Mouse (Mus musculus): ENCODE results near the gene Stambp. TPM values are rescaled to one million over a fixed set of nuclear protein-coding genes. Genes with fewer than 3 reads are reported as not detected.

Gene Stambp
- polyA plus RNA-seq, 1 experiment from 2014 or later, result 18.4 TPM

DNA sequence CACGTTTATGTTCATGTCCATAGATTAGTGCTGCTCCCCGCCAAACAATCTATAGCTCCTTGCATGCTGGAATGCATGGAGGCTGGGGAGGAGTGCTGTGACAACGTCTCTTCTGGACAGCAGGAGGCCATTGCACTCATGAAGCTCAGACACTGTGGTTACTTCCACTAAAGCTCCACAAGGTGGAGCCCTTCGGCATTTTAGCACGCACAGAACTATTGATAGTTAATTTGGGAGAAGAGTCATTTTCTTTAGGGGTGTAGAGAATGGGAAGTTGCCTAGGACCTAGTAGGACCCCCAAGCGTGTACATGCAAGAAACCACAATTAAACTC is 10.4 kb upstream of the Stambp start:
- DNase-seq (ENCODE audit: low spot score) (peak; percentile 55), ATAC-seq (ENCODE audit: insufficient number of reproducible peaks, low FRiP score, low TSS enrichment, low read depth) (no peak)
- H3K27me3 ChIP-seq (ENCODE audit: control insufficient read depth, insufficient read depth, low read length), result no peaks in the 10 kb centered on the region
- no peaks in the 10 kb centered on the region for H3K9me3 ChIP-seq (ENCODE audit: control insufficient read depth, low read length)
- no peak overlapping the region for H3K9ac ChIP-seq (ENCODE audit: low read length)
- H3K4me2 ChIP-seq (ENCODE audit: low read depth, severe bottlenecking), result no peak overlapping the region
- no peak overlapping the region for H3K4me3 ChIP-seq (ENCODE audit: low read depth, low read length)
- H3K36me3 ChIP-seq (ENCODE audit: control insufficient read depth, insufficient read depth, low read length), result no peaks in the 10 kb centered on the region
- H3K4me1 ChIP-seq (ENCODE audit: control insufficient read depth, insufficient read depth, low read length), result no peaks in the 10 kb centered on the region
- H3K27ac ChIP-seq (replicated peaks; ENCODE audit: low read depth, low read length), result no peak overlapping the region
- under 1% methylated on average over 6 of the region's 6 CpGs for WGBS

DNA sequence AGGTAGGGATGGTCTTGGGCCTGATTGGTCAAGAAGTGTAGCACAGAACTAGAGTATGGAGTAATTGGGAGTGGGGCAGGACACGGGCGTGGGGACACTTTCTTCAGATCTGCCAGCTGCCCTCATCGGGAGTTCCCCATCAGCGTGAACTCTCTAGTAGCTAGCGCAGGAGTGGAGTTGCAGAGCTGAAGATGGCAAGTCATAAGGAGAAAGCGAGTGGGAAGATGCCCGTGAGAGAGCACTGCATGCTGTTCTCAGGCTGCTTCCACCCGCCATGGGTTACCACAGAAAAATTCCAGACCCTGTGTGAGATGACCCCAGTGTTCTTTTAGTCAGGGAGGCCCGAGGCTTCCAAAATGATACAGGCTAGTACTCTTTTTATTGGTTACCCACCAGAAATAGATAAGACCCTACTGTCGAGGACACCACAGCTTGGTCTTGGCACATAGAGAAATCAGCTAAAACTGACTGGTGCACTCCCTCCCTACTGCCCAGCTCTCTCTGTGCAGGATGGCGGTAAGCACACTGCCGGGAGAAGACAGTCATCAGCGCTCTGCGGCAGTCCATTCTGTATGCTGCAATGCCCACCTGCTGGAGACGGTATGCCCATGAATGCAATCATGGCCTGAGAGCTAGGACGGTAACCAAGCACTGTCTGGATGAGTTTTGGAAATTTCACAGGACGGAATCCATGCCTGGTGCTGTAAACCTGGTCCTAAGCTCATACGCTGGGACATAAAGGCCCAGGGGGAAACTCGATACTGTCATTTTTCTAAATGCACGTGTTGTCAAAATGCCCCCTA is 9.8 kb upstream of the Stambp start:
- Histone ChIP-seq H3K4me3 (ENCODE audit: low read depth, low read length) (no peak overlapping the region), H3K27me3 (ENCODE audit: control insufficient read depth, insufficient read depth, low read length) (no peaks in the 10 kb centered on the region), H3K27ac (replicated peaks; ENCODE audit: low read depth, low read length) (no peak overlapping the region), H3K36me3 (ENCODE audit: control insufficient read depth, insufficient read depth, low read length) (no peaks in the 10 kb centered on the region), H3K4me1 (ENCODE audit: control insufficient read depth, insufficient read depth, low read length) (no peaks in the 10 kb centered on the region), H3K4me2 (ENCODE audit: low read depth, severe bottlenecking) (no peak overlapping the region), H3K9me3 (ENCODE audit: control insufficient read depth, low read length) (no peaks in the 10 kb centered on the region), H3K9ac (ENCODE audit: low read length) (no peak overlapping the region)
- WGBS, result 45% methylated on average over 20 of the region's 20 CpGs
- no peak for DNase-seq (ENCODE audit: low spot score)
- no peak for ATAC-seq (ENCODE audit: insufficient number of reproducible peaks, low FRiP score, low TSS enrichment, low read depth)

DNA sequence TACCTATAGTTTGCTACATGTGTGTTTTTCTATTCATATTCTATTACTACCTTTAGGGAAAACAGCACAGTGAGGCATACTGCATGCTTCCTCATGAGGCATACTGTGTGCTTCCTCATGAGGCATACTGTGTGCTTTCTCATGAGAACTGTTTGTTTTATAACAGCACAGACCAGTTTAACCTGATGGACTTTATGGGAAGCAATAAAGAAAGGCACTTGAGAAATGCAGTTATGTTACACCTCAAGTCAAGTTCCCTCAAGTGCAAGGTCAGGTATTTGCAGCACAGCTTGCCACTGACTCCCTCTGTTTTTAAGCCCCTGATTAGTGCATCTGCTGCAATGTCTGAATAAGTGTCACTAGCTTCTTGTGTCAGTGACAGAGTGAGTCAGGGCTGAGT is 5.0 kb upstream of the Stambp start:
- no peak overlapping the region for H3K27ac ChIP-seq (replicated peaks; ENCODE audit: low read depth, low read length)
- no peak overlapping the region for H3K9ac ChIP-seq (ENCODE audit: low read length)
- DNase-seq (ENCODE audit: low spot score) (no peak), ATAC-seq (ENCODE audit: insufficient number of reproducible peaks, low FRiP score, low TSS enrichment, low read depth) (no peak)
- no peaks in the 10 kb centered on the region for H3K4me1 ChIP-seq (ENCODE audit: control insufficient read depth, insufficient read depth, low read length)
- H3K27me3 ChIP-seq (ENCODE audit: control insufficient read depth, insufficient read depth, low read length), result no peaks in the 10 kb centered on the region
- H3K36me3 ChIP-seq (ENCODE audit: control insufficient read depth, insufficient read depth, low read length), result no peaks in the 10 kb centered on the region
- no peak overlapping the region for H3K4me2 ChIP-seq (ENCODE audit: low read depth, severe bottlenecking)
- no peaks in the 10 kb centered on the region for H3K9me3 ChIP-seq (ENCODE audit: control insufficient read depth, low read length)
- no peak overlapping the region for H3K4me3 ChIP-seq (ENCODE audit: low read depth, low read length)

DNA sequence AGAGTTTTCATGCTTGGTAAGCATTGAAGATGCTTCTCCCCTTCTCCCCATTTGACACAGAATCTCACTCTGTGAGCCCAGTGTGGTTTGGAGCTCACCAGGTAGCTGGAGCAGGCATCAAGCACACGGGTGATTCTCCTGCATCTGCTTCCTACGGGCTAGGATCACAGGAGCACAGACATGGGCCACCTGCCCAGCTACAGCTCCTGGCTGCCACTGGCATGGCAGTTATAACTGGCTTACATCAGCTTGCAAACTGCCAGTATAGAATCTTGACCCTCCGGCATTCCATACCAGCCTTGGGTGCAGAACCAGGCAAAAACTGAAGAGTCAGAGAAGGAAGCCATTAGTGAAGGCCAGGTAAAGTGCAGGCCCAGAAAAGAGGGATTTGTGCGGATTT is 3.1 kb upstream of the Stambp start:
- no peak overlapping the region for H3K9ac ChIP-seq (ENCODE audit: low read length)
- ATAC-seq (ENCODE audit: insufficient number of reproducible peaks, low FRiP score, low TSS enrichment, low read depth) (no peak), DNase-seq (ENCODE audit: low spot score) (no peak)
- no peak overlapping the region for H3K27ac ChIP-seq (replicated peaks; ENCODE audit: low read depth, low read length)
- H3K27me3 ChIP-seq (ENCODE audit: control insufficient read depth, insufficient read depth, low read length), result no peaks in the 10 kb centered on the region
- peaks cover 6% of the 10 kb centered on the region for H3K4me1 ChIP-seq (ENCODE audit: control insufficient read depth, insufficient read depth, low read length)
- no peaks in the 10 kb centered on the region for H3K9me3 ChIP-seq (ENCODE audit: control insufficient read depth, low read length)
- H3K36me3 ChIP-seq (ENCODE audit: control insufficient read depth, insufficient read depth, low read length), result no peaks in the 10 kb centered on the region
- 74% methylated on average over 4 of the region's 4 CpGs for WGBS
- H3K4me3 ChIP-seq (ENCODE audit: low read depth, low read length), result no peak overlapping the region
- H3K4me2 ChIP-seq (ENCODE audit: low read depth, severe bottlenecking), result no peak overlapping the region

DNA sequence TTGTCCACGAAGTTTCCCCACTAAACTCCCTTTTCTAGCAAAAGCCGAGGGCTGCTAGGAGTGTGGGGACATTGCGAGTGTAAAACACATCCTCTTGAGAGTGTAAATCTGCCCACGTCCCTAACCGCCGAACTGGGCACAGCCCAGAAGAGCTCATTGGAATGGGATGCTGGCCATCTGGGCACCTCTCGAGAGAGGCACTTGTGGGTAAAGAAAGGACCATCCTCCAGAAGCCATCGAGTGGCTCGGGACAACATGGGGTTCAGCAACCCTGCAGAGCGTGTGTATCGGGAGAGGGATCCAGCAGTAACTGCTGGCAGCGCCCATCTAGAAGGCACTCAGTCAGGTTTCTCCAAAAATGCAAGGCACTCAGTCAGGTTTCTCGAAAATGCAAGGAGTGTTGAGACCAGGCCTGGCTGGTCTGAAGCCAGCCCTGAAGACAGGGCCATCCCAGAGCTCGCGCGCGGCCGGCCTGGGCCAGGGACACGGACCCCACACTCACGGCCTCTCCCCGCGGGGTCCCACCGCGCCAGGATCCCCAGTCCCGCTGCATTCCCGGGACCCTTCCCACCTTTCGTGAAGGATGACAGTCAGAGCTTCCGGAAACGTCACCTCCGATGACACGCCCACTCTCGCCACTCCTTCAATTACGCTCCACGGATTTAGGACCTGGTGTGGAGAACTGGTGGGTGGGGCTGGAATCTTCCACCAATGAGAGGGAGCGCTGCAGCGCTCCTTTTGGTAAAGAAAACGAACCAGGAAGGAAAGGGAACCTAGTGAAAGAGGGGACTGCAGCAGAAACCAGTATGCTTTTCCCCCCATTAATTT is 475 bp downstream of the Stambp start:
- ATAC-seq (ENCODE audit: insufficient number of reproducible peaks, low FRiP score, low TSS enrichment, low read depth) (peak; percentile 93), DNase-seq (ENCODE audit: low spot score) (peak; percentile 88)
- H3K4me3 ChIP-seq (ENCODE audit: low read depth, low read length), result peak overlapping the region; percentile 87
- no peak overlapping the region for H3K27ac ChIP-seq (replicated peaks; ENCODE audit: low read depth, low read length)
- 5% methylated on average over 37 of the region's 37 CpGs for WGBS
- H3K4me1 ChIP-seq (ENCODE audit: control insufficient read depth, insufficient read depth, low read length), result peaks cover 6% of the 10 kb centered on the region
- no peaks in the 10 kb centered on the region for H3K9me3 ChIP-seq (ENCODE audit: control insufficient read depth, low read length)
- peak overlapping the region; percentile 58 for H3K9ac ChIP-seq (ENCODE audit: low read length)
- peak overlapping the region; percentile 54 for H3K4me2 ChIP-seq (ENCODE audit: low read depth, severe bottlenecking)
- H3K36me3 ChIP-seq (ENCODE audit: control insufficient read depth, insufficient read depth, low read length), result no peaks in the 10 kb centered on the region
- H3K27me3 ChIP-seq (ENCODE audit: control insufficient read depth, insufficient read depth, low read length), result no peaks in the 10 kb centered on the region

DNA sequence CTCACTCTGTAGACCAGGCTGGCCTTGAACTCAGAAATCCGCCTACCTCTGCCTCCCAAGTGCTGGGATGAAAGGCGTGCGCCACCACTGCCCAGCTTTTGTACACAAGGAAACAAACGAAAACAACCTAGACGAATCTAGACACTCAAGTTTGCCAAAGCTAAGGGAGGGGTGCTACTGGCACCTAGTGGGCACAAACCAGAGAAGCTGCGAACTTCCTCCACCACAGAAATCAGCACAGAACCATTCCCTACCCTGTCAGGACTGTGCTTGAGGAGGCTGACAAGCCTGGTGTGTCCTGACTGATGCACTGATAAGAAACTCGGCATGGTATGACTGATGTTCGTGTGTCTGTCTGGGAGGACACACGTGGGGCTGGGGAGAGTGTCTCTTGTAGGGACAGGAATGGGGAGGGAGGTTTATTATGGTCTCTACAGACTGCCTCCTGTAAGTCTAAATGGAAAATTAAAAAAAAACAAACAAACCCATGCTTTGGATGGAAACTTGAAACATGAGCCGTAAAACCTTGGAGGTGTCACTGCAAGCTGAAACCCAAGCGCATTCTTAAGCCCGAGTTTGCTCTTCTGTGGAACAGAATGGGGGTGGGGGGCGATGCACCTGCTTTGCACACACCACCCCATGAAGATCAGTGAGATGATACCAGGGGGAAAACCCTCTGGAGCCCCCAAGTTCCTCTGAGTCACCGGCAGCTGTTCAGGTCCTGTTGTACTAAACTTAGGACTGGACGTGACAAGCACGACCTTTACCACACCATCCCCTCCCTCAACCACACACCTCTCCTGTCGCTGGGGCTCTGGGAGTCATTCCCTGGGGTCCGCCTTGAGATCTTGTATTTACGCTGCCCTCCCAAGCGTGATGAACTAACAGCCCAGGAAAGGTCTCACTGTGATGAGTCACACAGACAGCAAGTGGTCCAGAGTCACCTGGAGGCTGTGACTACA is 3.3 kb downstream of the Stambp start:
- Histone ChIP-seq H3K9me3 (ENCODE audit: control insufficient read depth, low read length) (no peaks in the 10 kb centered on the region), H3K4me3 (ENCODE audit: low read depth, low read length) (no peak overlapping the region), H3K4me1 (ENCODE audit: control insufficient read depth, insufficient read depth, low read length) (peaks cover 6% of the 10 kb centered on the region), H3K4me2 (ENCODE audit: low read depth, severe bottlenecking) (no peak overlapping the region), H3K9ac (ENCODE audit: low read length) (no peak overlapping the region), H3K27ac (replicated peaks; ENCODE audit: low read depth, low read length) (no peak overlapping the region), H3K27me3 (ENCODE audit: control insufficient read depth, insufficient read depth, low read length) (no peaks in the 10 kb centered on the region), H3K36me3 (ENCODE audit: control insufficient read depth, insufficient read depth, low read length) (no peaks in the 10 kb centered on the region)
- ATAC-seq (ENCODE audit: insufficient number of reproducible peaks, low FRiP score, low TSS enrichment, low read depth) (no peak), DNase-seq (ENCODE audit: low spot score) (no peak)
- WGBS, result 72% methylated on average over 20 of the region's 20 CpGs

DNA sequence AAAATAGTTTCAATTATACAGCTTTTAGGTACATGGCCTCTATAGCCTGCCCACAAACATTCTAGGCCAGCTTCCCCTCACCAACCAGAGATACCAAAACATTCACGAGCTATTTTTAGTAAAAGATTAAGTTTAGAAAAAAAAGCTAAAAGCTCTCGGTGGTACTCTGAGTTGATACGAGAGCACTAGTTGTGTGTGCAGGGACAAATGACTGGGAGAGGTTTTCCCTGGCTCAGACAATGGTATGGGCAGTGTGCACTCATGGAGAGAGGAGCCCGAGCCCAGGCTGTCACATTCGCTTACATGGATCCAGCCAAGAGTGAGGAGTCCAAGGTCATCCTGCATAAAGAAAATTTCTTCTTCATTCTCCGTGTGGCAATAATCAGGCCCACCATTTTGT is 16.6 kb downstream of the Stambp start:
- Histone ChIP-seq H3K27ac (replicated peaks; ENCODE audit: low read depth, low read length) (no peak overlapping the region), H3K27me3 (ENCODE audit: control insufficient read depth, insufficient read depth, low read length) (no peaks in the 10 kb centered on the region), H3K4me3 (ENCODE audit: low read depth, low read length) (no peak overlapping the region), H3K4me1 (ENCODE audit: control insufficient read depth, insufficient read depth, low read length) (no peaks in the 10 kb centered on the region), H3K9ac (ENCODE audit: low read length) (no peak overlapping the region), H3K36me3 (ENCODE audit: control insufficient read depth, insufficient read depth, low read length) (no peaks in the 10 kb centered on the region), H3K9me3 (ENCODE audit: control insufficient read depth, low read length) (no peaks in the 10 kb centered on the region), H3K4me2 (ENCODE audit: low read depth, severe bottlenecking) (no peak overlapping the region)
- DNase-seq (ENCODE audit: low spot score) (no peak), ATAC-seq (ENCODE audit: insufficient number of reproducible peaks, low FRiP score, low TSS enrichment, low read depth) (no peak)
- 93% methylated on average over 6 of the region's 6 CpGs for WGBS

DNA sequence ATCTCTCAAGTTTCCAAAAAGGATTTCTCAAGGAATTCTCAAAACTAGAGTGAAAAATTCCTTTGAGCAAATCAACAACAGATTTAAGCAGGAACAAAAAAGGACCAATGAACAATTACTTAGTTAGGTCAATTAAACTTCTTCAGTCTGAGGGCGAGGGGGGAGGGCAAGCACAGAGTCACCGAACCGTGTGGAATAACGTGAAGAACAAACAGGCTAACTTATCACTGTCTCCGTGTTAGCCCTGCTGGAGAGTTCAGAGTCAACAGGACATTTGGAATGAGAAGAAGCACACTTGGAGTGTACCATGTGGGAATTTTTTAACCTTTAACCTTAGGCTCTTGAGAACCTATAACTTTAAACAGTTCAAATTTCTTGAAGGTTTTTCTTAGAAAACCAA is 24.2 kb downstream of the Stambp start:
- no peaks in the 10 kb centered on the region for H3K27me3 ChIP-seq (ENCODE audit: control insufficient read depth, insufficient read depth, low read length)
- DNase-seq (ENCODE audit: low spot score) (no peak), ATAC-seq (ENCODE audit: insufficient number of reproducible peaks, low FRiP score, low TSS enrichment, low read depth) (no peak)
- H3K36me3 ChIP-seq (ENCODE audit: control insufficient read depth, insufficient read depth, low read length), result no peaks in the 10 kb centered on the region
- H3K4me3 ChIP-seq (ENCODE audit: low read depth, low read length), result no peak overlapping the region
- no peak overlapping the region for H3K9ac ChIP-seq (ENCODE audit: low read length)
- H3K9me3 ChIP-seq (ENCODE audit: control insufficient read depth, low read length), result no peaks in the 10 kb centered on the region
- H3K27ac ChIP-seq (replicated peaks; ENCODE audit: low read depth, low read length), result no peak overlapping the region
- no peaks in the 10 kb centered on the region for H3K4me1 ChIP-seq (ENCODE audit: control insufficient read depth, insufficient read depth, low read length)
- H3K4me2 ChIP-seq (ENCODE audit: low read depth, severe bottlenecking), result no peak overlapping the region
- 75% methylated on average over 5 of the region's 5 CpGs for WGBS
